Mouse (Mus musculus) cerebellum, postnatal 25 days (tissue): ENCODE data around the gene Smpdl3a.

ENCODE experiments used
- DNase-seq, 2 experiments: peaks; one replicate each; pipeline ENCODE4 v3.0.0; 2021; ENCODE audit warnings: mixed read lengths in 2 of 2

Smpdl3a gene

DNA sequence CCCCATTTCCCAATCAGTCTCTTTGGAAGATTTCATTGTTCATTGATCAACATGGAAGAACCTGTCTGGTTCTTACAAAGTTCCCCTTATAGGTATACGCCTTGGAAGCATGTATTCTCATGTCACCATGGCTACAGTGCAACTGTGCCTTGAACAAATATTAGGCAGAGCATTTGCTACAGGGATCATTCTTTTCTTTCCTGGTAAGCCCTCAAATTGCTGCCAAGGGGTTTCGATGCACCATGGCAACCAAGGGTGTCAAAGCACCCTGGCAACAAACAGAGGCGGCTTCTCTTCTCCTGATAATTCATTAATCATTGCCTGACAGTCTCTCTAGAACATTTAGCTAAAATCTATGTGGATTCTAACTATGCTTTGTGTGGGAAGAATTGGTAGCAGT lies 28.3 kb downstream of the Smpdl3a start:
- DNase-seq: peak in 1 of 2 experiments; percentile 4

- no peak for DNase-seq
Observed at GRCm38 (mm10) chr10:57828649-57829048, 34.5 kb downstream of the Smpdl3a start.

DNA sequence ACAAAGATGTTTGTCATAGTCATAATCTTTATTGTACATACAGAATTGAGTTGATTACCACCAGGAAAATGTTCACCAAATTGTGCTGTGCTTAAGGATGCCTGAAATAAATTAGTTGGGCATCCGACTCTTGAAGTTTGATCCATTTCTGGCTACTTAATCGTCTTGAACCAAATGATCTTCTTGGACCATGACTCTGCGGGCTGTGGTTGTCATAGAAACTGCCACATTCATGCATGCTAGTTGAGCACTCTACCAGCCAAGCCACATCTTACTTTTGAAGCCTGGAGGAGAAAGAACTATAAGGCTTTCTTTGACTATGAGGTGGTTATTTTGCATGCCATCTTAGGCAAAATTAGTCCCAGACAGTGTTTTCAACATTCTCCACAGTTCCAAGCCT lies 35.5 kb downstream of the Smpdl3a start:
- no peak for DNase-seq

GRCm38 (mm10) chr10:57835094-57835493 lies 41.0 kb downstream of the Smpdl3a start:
- no peak for DNase-seq

DNA sequence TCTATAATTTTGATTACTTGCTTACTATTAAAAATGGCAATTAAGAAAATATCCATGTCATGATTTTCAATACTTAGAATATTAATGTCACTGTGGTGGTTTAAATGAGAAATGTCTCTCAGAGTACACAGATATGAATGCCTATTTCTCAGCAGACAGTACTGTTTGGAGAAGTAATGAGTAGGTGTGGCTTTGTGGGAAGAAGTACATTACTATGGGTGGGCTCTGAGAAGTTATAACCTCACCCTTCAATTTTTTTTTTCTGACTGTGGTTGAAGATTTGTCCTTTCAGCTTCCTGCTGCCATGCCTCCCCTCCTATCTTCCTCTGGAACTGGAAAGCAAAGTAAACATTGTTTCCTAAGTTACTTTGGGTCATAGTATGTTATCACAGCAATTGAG lies 41.8 kb downstream of the Smpdl3a start:
- DNase-seq: no peak

- peak; percentile 48 to 70 for DNase-seq
Observed at GRCm38 (mm10) chr10:57841638-57842509, 47.7 kb downstream of the Smpdl3a start.

GRCm38 (mm10) chr10:57847916-57848682 lies 54.0 kb downstream of the Smpdl3a start:
- DNase-seq: peak in 1 of 2 experiments; percentile 29
